Comparison of ENCODE assay signal across 13 mouse cellular contexts in genomic region chr11:58931576-58931975, GRCm38 (mm10). TPM values are rescaled to one million over a fixed set of nuclear protein-coding genes. Genes with fewer than 3 reads are reported as not detected.
A peak's percentile ranks its signal among the peaks of the same experiment; 100 is the strongest.
DNase-seq lines count a peak whose midpoint lies in the region; ATAC-seq and TF ChIP-seq lines count a peak whose summit lies in the region.
"Had no signal": no experiment of that assay in that cellular context is flagged by ENCODE, and none has a peak within 500 bp of the region (broad histone marks: within the 10 kb centered on the region; RNA-seq: fewer than 3 reads in every experiment).

No protein-coding gene starts in this region.

- no peak overlapping the region for H3K4me2 ChIP-seq in intestine, postnatal 0 days (replicated peaks; ENCODE audit: low read depth)
- H3K4me2 ChIP-seq in intestine, embryonic 15.5 days (replicated peaks), result no peak overlapping the region
- H3K4me2 ChIP-seq in stomach, embryonic 16.5 days (ENCODE audit: low read depth, low read length), result no peak overlapping the region
- H3K4me2 ChIP-seq: embryonic facial prominence, embryonic 13.5 days had no signal

- peak overlapping the region; percentile 2; the same call in 1 of the 2 replicates for H3K27ac ChIP-seq in intestine, postnatal 0 days (ENCODE audit: low read depth, low read length)
- no peak overlapping the region for H3K27ac ChIP-seq in intestine, embryonic 15.5 days
- H3K27ac ChIP-seq in stomach, embryonic 16.5 days (ENCODE audit: low read length), result no peak overlapping the region
- H3K27ac ChIP-seq: embryonic facial prominence, embryonic 13.5 days had no signal

- peak; percentile 66 for TF ChIP-seq CTCF in intestine, postnatal 0 days (IDR thresholded peaks at IDR 0.05; ENCODE audit: low read depth)

- ATAC-seq in intestine, postnatal 0 days, result no peak
- ATAC-seq in intestine, embryonic 15.5 days, result no peak
- peak; percentile 18; the same call in 1 of the 2 replicates for ATAC-seq in stomach, embryonic 16.5 days (ENCODE audit: insufficient read depth, low FRiP score)
- ATAC-seq: forebrain, embryonic 14.5 days; Patski had no signal

- H3K9ac ChIP-seq in intestine, postnatal 0 days (ENCODE audit: low read depth, low read length), result no peak overlapping the region
- H3K9ac ChIP-seq in intestine, embryonic 15.5 days, result no peak overlapping the region
- no peak overlapping the region for H3K9ac ChIP-seq in stomach, embryonic 16.5 days (ENCODE audit: low read length)
- H3K9ac ChIP-seq: embryonic facial prominence, embryonic 13.5 days had no signal

- no peaks in the 10 kb centered on the region for H3K4me1 ChIP-seq in intestine, postnatal 0 days (replicated peaks; ENCODE audit: control insufficient read depth, insufficient read depth, low read length)
- 0 out of 2 replicates have a peak, but pooled peaks cover 10% of the 10 kb centered on the region for H3K4me1 ChIP-seq in intestine, embryonic 15.5 days (replicated peaks)
- H3K4me1 ChIP-seq in stomach, embryonic 16.5 days (ENCODE audit: control insufficient read depth, insufficient read depth, low read length), result peaks cover 4% of the 10 kb centered on the region; the same call in 1 of the 2 replicates

- 43% methylated on average over 4 of the region's 4 CpGs for WGBS in intestine, postnatal 0 days
- WGBS in intestine, embryonic 15.5 days, result 56% methylated on average over 4 of the region's 4 CpGs
- 67% methylated on average over 4 of the region's 4 CpGs for WGBS in stomach, embryonic 16.5 days

- peaks cover 31% of the 10 kb centered on the region for H3K36me3 ChIP-seq in intestine, postnatal 0 days (ENCODE audit: control insufficient read depth, insufficient read depth)
- peaks cover 21% of the 10 kb centered on the region for H3K36me3 ChIP-seq in intestine, embryonic 15.5 days
- peaks cover 19% of the 10 kb centered on the region; the same call in 1 of the 2 replicates for H3K36me3 ChIP-seq in stomach, embryonic 16.5 days (ENCODE audit: control insufficient read depth, insufficient read depth, low read length)

- no peak overlapping the region for H3K4me3 ChIP-seq in intestine, postnatal 0 days (ENCODE audit: low read depth, low read length)
- H3K4me3 ChIP-seq in intestine, embryonic 15.5 days (replicated peaks), result no peak overlapping the region
- H3K4me3 ChIP-seq in stomach, embryonic 16.5 days (replicated peaks; ENCODE audit: low read length), result no peak overlapping the region
- H3K4me3 ChIP-seq: embryonic facial prominence, embryonic 13.5 days had no signal

- H3K27me3 ChIP-seq in intestine, postnatal 0 days (replicated peaks; ENCODE audit: control insufficient read depth, insufficient read depth, low read length), result no peaks in the 10 kb centered on the region
- H3K27me3 ChIP-seq in intestine, embryonic 15.5 days (replicated peaks), result no peaks in the 10 kb centered on the region
- H3K27me3 ChIP-seq in stomach, embryonic 16.5 days (ENCODE audit: control insufficient read depth, insufficient read depth, low read length), result no peaks in the 10 kb centered on the region
- H3K27me3 ChIP-seq: embryonic facial prominence, embryonic 13.5 days; Patski had no signal

- DNase-seq in thymus, postnatal 14 days, result peak; percentile 46
- DNase-seq in thymus, postnatal 25 days, result no peak
- DNase-seq in brain, adult 2 months (ENCODE audit: low read depth, low spot score), result peak; percentile 46
- DNase-seq in left cerebral cortex, adult 8-10 months (ENCODE audit: low spot score in 2 of 2), result no peak
- no peak for DNase-seq in adrenal gland, postnatal 36 days
- DNase-seq: gastrocnemius, postnatal 36 days; heart, postnatal 4 days had no signal

- H3K9me3 ChIP-seq in intestine, postnatal 0 days (ENCODE audit: control insufficient read depth), result no peaks in the 10 kb centered on the region
- no peaks in the 10 kb centered on the region for H3K9me3 ChIP-seq in intestine, embryonic 15.5 days
- no peaks in the 10 kb centered on the region for H3K9me3 ChIP-seq in stomach, embryonic 16.5 days (replicated peaks; ENCODE audit: control insufficient read depth, low read length)
- H3K9me3 ChIP-seq: embryonic facial prominence, embryonic 13.5 days had no signal

RNA-seq across cellular contexts. Expression of gene Rnf187, which starts 7.1 kb away (rescaled TPM):
- polyA plus RNA-seq in intestine, postnatal 0 days (2015; fragmentation: Nextera tagmentation; extraction: Ambion mirVana), result 113 and 117 TPM in 2 replicates
- 201 and 207 TPM in 2 replicates for polyA plus RNA-seq in intestine, embryonic 15.5 days (2015; fragmentation: Nextera tagmentation; extraction: Ambion mirVana)
- polyA plus RNA-seq in stomach, embryonic 16.5 days (2015; fragmentation: Nextera tagmentation; extraction: Ambion mirVana), result 113 TPM in 2 replicates
- 100 to 1,000 TPM; 448 to 480 (median 462) TPM for total RNA-seq in left cerebral cortex, adult 8-10 months (2022)
- 100 to 1,000 TPM; 173 to 181 TPM for total RNA-seq in adrenal gland, postnatal 36 days (2021)

RNA-seq across cellular contexts. Expression of gene Btnl10, which starts 13.9 kb away (rescaled TPM):
- not detected in 2 replicates for polyA plus RNA-seq in intestine, postnatal 0 days (2015; fragmentation: Nextera tagmentation; extraction: Ambion mirVana)
- polyA plus RNA-seq in intestine, embryonic 15.5 days (2015; fragmentation: Nextera tagmentation; extraction: Ambion mirVana), result 0.27 and 0.34 TPM in 2 replicates
- 0.72 and 0.80 TPM in 2 replicates for polyA plus RNA-seq in stomach, embryonic 16.5 days (2015; fragmentation: Nextera tagmentation; extraction: Ambion mirVana)
- not detected for total RNA-seq in left cerebral cortex, adult 8-10 months (2022)
- not detected for total RNA-seq in adrenal gland, postnatal 36 days (2021)
- total RNA-seq: gastrocnemius, postnatal 36 days; heart, postnatal 4 days had no signal
- polyA plus RNA-seq: embryonic facial prominence, embryonic 13.5 days; forebrain, embryonic 14.5 days; Patski had no signal

RNA-seq across cellular contexts. Expression of gene Hist3h2ba, which starts 17.1 kb away (rescaled TPM):
- polyA plus RNA-seq in intestine, postnatal 0 days (2015; fragmentation: Nextera tagmentation; extraction: Ambion mirVana), result 6.9 and 7.8 TPM in 2 replicates
- polyA plus RNA-seq in intestine, embryonic 15.5 days (2015; fragmentation: Nextera tagmentation; extraction: Ambion mirVana), result 39.9 and 40.0 TPM in 2 replicates
- 44.0 and 50.7 TPM in 2 replicates for polyA plus RNA-seq in stomach, embryonic 16.5 days (2015; fragmentation: Nextera tagmentation; extraction: Ambion mirVana)
- 100 to 1,000 TPM in 3 of 4 experiments, 10 to 100 TPM in 1; 96.1 to 129 (median 115) TPM for total RNA-seq in left cerebral cortex, adult 8-10 months (2022)
- 1 to 10 TPM; 4.5 to 5.8 TPM for total RNA-seq in adrenal gland, postnatal 36 days (2021)

RNA-seq across cellular contexts. Expression of gene Hist3h2a, which starts 22.9 kb away (rescaled TPM):
- 15.8 and 16.7 TPM in 2 replicates for polyA plus RNA-seq in intestine, postnatal 0 days (2015; fragmentation: Nextera tagmentation; extraction: Ambion mirVana)
- polyA plus RNA-seq in intestine, embryonic 15.5 days (2015; fragmentation: Nextera tagmentation; extraction: Ambion mirVana), result 27.2 and 28.3 TPM in 2 replicates
- 28.1 and 33.0 TPM in 2 replicates for polyA plus RNA-seq in stomach, embryonic 16.5 days (2015; fragmentation: Nextera tagmentation; extraction: Ambion mirVana)
- 10 to 100 TPM; 54.1 to 63.0 (median 57.1) TPM for total RNA-seq in left cerebral cortex, adult 8-10 months (2022)
- 10 to 100 TPM; 20.0 to 21.8 TPM for total RNA-seq in adrenal gland, postnatal 36 days (2021)

RNA-seq across cellular contexts. Expression of gene Trim17, which starts 22.9 kb away (rescaled TPM):
- polyA plus RNA-seq in intestine, postnatal 0 days (2015; fragmentation: Nextera tagmentation; extraction: Ambion mirVana), result 0.08 and 0.12 TPM in 2 replicates
- 0.16 and 0.35 TPM in 2 replicates for polyA plus RNA-seq in intestine, embryonic 15.5 days (2015; fragmentation: Nextera tagmentation; extraction: Ambion mirVana)
- polyA plus RNA-seq in stomach, embryonic 16.5 days (2015; fragmentation: Nextera tagmentation; extraction: Ambion mirVana), result 0.17 and 0.27 TPM in 2 replicates
- total RNA-seq in left cerebral cortex, adult 8-10 months (2022), result 1 to 10 TPM; 3.7 to 5.0 (median 4.1) TPM
- under 1 TPM; 0.10 to 0.26 TPM for total RNA-seq in adrenal gland, postnatal 36 days (2021)

Comparison
In these comparisons a context has a peak if more than half of its experiments do, and no peak if none do; other contexts are left out.
1. DNase-seq: peak in thymus, postnatal 14 days (single experiment) and brain, adult 2 months (single experiment); none in thymus, postnatal 25 days (single experiment), left cerebral cortex, adult 8-10 months (0 of 2) and adrenal gland, postnatal 36 days (0 of 2).